Mouse (Mus musculus) lung, embryonic 16.5 days (tissue): ENCODE data around the gene Tmem132c. TPM values are rescaled to one million over a fixed set of nuclear protein-coding genes. Genes with fewer than 3 reads are reported as not detected.

Experiments used
- ATAC-seq: fragments of 200-750 bp; cut with Nextera tagmentation; 2 replicates; pipeline ENCODE4 v1.8.0; 2017; ENCODE audit warnings: low read depth, mild to moderate bottlenecking, moderate library complexity
- H3K27ac ChIP-seq: fragments of 300-500 bp; sonication (generic); 2 replicates; pipeline ENCODE4 v1.5.1; 2014; ENCODE audit warnings: mild to moderate bottlenecking, control low read depth, low read length
- H3K27me3 ChIP-seq: fragments of 300-500 bp; sonication (generic); 2 replicates; pipeline ENCODE4 v1.6.1; 2014; ENCODE audit warnings: low read depth, low read length, mixed read lengths; ENCODE audit not compliant: control insufficient read depth, insufficient read depth
- H3K36me3 ChIP-seq: fragments of 300-500 bp; sonication (generic); 2 replicates; pipeline ENCODE4 v1.6.1; 2014; ENCODE audit warnings: low read length; ENCODE audit not compliant: control insufficient read depth, insufficient read depth
- H3K4me1 ChIP-seq: fragments of 300-500 bp; sonication (generic); replicated peaks from 2 replicates; pipeline ENCODE4 v1.6.1; 2014; ENCODE audit warnings: low read length, mixed read lengths; ENCODE audit not compliant: control insufficient read depth, insufficient read depth
- H3K4me2 ChIP-seq: fragments of 300-500 bp; sonication (generic); 2 replicates; pipeline ENCODE4 v1.6.1; 2014; ENCODE audit warnings: low read depth, low read length, control low read depth
- H3K4me3 ChIP-seq: fragments of 300-500 bp; sonication (generic); 2 replicates; pipeline ENCODE4 v1.5.1; 2014; ENCODE audit warnings: mild to moderate bottlenecking, low read length, control low read depth
- H3K9ac ChIP-seq: fragments of 300-500 bp; sonication (generic); 2 replicates; pipeline ENCODE4 v1.6.1; 2014; ENCODE audit warnings: low read length, control low read depth
- H3K9me3 ChIP-seq: fragments of 300-500 bp; sonication (generic); 2 replicates; pipeline ENCODE4 v1.6.1; 2016; ENCODE audit warnings: low read length; ENCODE audit not compliant: control insufficient read depth
- WGBS: fragments of 180-500 bp; shearing (Covaris S2); extraction: QIAGEN DNeasy Blood & Tissue Kit; methylation state at CpG from one replicate; pipeline ENCODE4 v1.1.7; 2014; 5-methylcytosine and 5-hydroxymethylcytosine counted together
- polyA plus RNA-seq: library from polyadenylated mRNA; unstranded; fragments of >200 nt; fragmentation: Nextera tagmentation; extraction: Ambion mirVana; gene quantifications from 2 replicates; pipeline ENCODE4 v1.2.1, GENCODE M21; 2015

The Tmem132c gene
- polyA plus RNA-seq, 1 experiment from 2014 or later: 14.2 TPM

GRCm38 (mm10) chr5:127239706-127240105 lies 1.9 kb upstream of the Tmem132c start:
- H3K4me2 ChIP-seq: no peak overlapping the region

GRCm38 (mm10) chr5:127240646-127241045 lies 962 bp upstream of the Tmem132c start:
- WGBS: 42% methylated on average over 4 of the region's 4 CpGs
- Histone ChIP-seq H3K4me3 (no peak overlapping the region), H3K9ac (no peak overlapping the region), H3K4me2 (peak overlapping the region; percentile 94; the same call in 1 of the 2 replicates), H3K4me1 (peaks cover 16% of the 10 kb centered on the region), H3K36me3 (no peaks in the 10 kb centered on the region), H3K27me3 (peaks cover 9% of the 10 kb centered on the region), H3K27ac (no peak overlapping the region), H3K9me3 (no peaks in the 10 kb centered on the region; the same call in 1 of the 2 replicates)
- ATAC-seq: no peak

More at GRCm38 (mm10) chr5:127239706-127240105, 1.9 kb upstream of the Tmem132c start:
- Histone ChIP-seq H3K27me3 (peaks cover 9% of the 10 kb centered on the region), H3K9me3 (no peaks in the 10 kb centered on the region; the same call in 1 of the 2 replicates), H3K36me3 (no peaks in the 10 kb centered on the region), H3K4me3 (no peak overlapping the region), H3K9ac (no peak overlapping the region), H3K27ac (no peak overlapping the region), H3K4me1 (peaks cover 16% of the 10 kb centered on the region)
- no peak for ATAC-seq
- WGBS: 53% methylated on average over 7 of the region's 7 CpGs

GRCm38 (mm10) chr5:127241925-127242762 lies 536 bp downstream of the Tmem132c start:
- no peaks in the 10 kb centered on the region for H3K36me3 ChIP-seq
- H3K4me2 ChIP-seq: peak overlapping the region; percentile 94
- peak; percentile 73 for ATAC-seq
- H3K27ac ChIP-seq: peak overlapping the region; percentile 17; the same call in 1 of the 2 replicates
- whole genome bisulfite sequencing: under 1% methylated on average over 67 of the region's 73 CpGs
- peak overlapping the region; percentile 75 for H3K9ac ChIP-seq
- H3K27me3 ChIP-seq: peaks cover 9% of the 10 kb centered on the region
- H3K4me3 ChIP-seq: peak overlapping the region; percentile 83
- peaks cover 16% of the 10 kb centered on the region for H3K4me1 ChIP-seq
- H3K9me3 ChIP-seq: no peaks in the 10 kb centered on the region; the same call in 1 of the 2 replicates

GRCm38 (mm10) chr5:127242763-127243160 lies 1.2 kb downstream of the Tmem132c start:
- Histone ChIP-seq H3K36me3 (no peaks in the 10 kb centered on the region), H3K4me2 (peak overlapping the region; percentile 94), H3K9ac (peak overlapping the region; percentile 75), H3K27me3 (peaks cover 9% of the 10 kb centered on the region), H3K27ac (no peak overlapping the region), H3K4me1 (peaks cover 16% of the 10 kb centered on the region), H3K4me3 (peak overlapping the region; percentile 83), H3K9me3 (no peaks in the 10 kb centered on the region; the same call in 1 of the 2 replicates)
- ATAC-seq: no peak
- whole genome bisulfite sequencing: 2% methylated on average over 13 of the region's 13 CpGs

- peak overlapping the region; percentile 75 for H3K9ac ChIP-seq
- H3K4me3 ChIP-seq: peak overlapping the region; percentile 83
- peaks cover 16% of the 10 kb centered on the region for H3K4me1 ChIP-seq
- under 1% methylated on average over 16 of the region's 16 CpGs for WGBS
- peak overlapping the region; percentile 94 for H3K4me2 ChIP-seq
- no peak for ATAC-seq
- H3K27ac ChIP-seq: no peak overlapping the region
- peaks cover 9% of the 10 kb centered on the region for H3K27me3 ChIP-seq
- no peaks in the 10 kb centered on the region for H3K36me3 ChIP-seq
- no peaks in the 10 kb centered on the region; the same call in 1 of the 2 replicates for H3K9me3 ChIP-seq
Measured at GRCm38 (mm10) chr5:127243209-127243608, 1.6 kb downstream of the Tmem132c start.

- 9% methylated on average over 13 of the region's 13 CpGs for WGBS
- Histone ChIP-seq H3K27me3 (peaks cover 9% of the 10 kb centered on the region), H3K4me2 (peak overlapping the region; percentile 94), H3K36me3 (no peaks in the 10 kb centered on the region), H3K4me3 (peak overlapping the region; percentile 83), H3K27ac (no peak overlapping the region), H3K9ac (peak overlapping the region; percentile 75), H3K9me3 (no peaks in the 10 kb centered on the region; the same call in 1 of the 2 replicates), H3K4me1 (peaks cover 16% of the 10 kb centered on the region)
- no peak for ATAC-seq
Measured at GRCm38 (mm10) chr5:127243611-127244010, 2.0 kb downstream of the Tmem132c start.

- 58% methylated on average over 2 of the region's 2 CpGs for WGBS
- no peak for ATAC-seq
- H3K27ac ChIP-seq: no peak overlapping the region
- no peak overlapping the region for H3K9ac ChIP-seq
- H3K4me1 ChIP-seq: no peaks in the 10 kb centered on the region
- H3K27me3 ChIP-seq: no peaks in the 10 kb centered on the region
- H3K4me2 ChIP-seq: no peak overlapping the region
- H3K9me3 ChIP-seq: peaks cover 4% of the 10 kb centered on the region
- no peaks in the 10 kb centered on the region; the same call in 1 of the 2 replicates for H3K36me3 ChIP-seq
- no peak overlapping the region for H3K4me3 ChIP-seq
Measured at GRCm38 (mm10) chr5:127253263-127253662, 11.7 kb downstream of the Tmem132c start.

GRCm38 (mm10) chr5:127256947-127257610 lies 15.5 kb downstream of the Tmem132c start:
- Histone ChIP-seq H3K4me2 (no peak overlapping the region), H3K36me3 (no peaks in the 10 kb centered on the region; the same call in 1 of the 2 replicates), H3K9me3 (peaks cover 4% of the 10 kb centered on the region), H3K9ac (no peak overlapping the region), H3K27me3 (no peaks in the 10 kb centered on the region), H3K4me3 (no peak overlapping the region), H3K4me1 (no peaks in the 10 kb centered on the region), H3K27ac (no peak overlapping the region)
- no peak for ATAC-seq
- 66% methylated on average over 11 of the region's 11 CpGs for WGBS

- Histone ChIP-seq H3K36me3 (no peaks in the 10 kb centered on the region), H3K4me1 (no peaks in the 10 kb centered on the region), H3K4me2 (no peak overlapping the region), H3K9ac (no peak overlapping the region), H3K9me3 (no peaks in the 10 kb centered on the region), H3K27me3 (no peaks in the 10 kb centered on the region), H3K27ac (no peak overlapping the region), H3K4me3 (no peak overlapping the region)
- no peak for ATAC-seq
- 91% methylated on average over 5 of the region's 5 CpGs for WGBS
Measured at GRCm38 (mm10) chr5:127262136-127262535, 20.5 kb downstream of the Tmem132c start.
